Mouse (Mus musculus): ENCODE measurements around the gene Hunk.

The Hunk gene

GRCm38 (mm10) chr16:90394761-90395160, 8.9 kb downstream of the Hunk start:
- no peak for DNase-seq (ENCODE audit: low spot score)

GRCm38 (mm10) chr16:90395996-90396556, 10.3 kb downstream of the Hunk start:
- no peak for DNase-seq (ENCODE audit: low spot score)

GRCm38 (mm10) chr16:90396882-90397281, 11.1 kb downstream of the Hunk start:
- DNase-seq (ENCODE audit: low spot score), result no peak

GRCm38 (mm10) chr16:90400314-90400713, 14.5 kb downstream of the Hunk start:
- DNase-seq (ENCODE audit: low spot score), result peak; percentile 86

- peak; percentile 72 for DNase-seq (ENCODE audit: low spot score)
Observed at GRCm38 (mm10) chr16:90400906-90401666, 15.3 kb downstream of the Hunk start.

GRCm38 (mm10) chr16:90402292-90402691, 16.5 kb downstream of the Hunk start:
- DNase-seq (ENCODE audit: low spot score), result no peak

- DNase-seq (ENCODE audit: low spot score), result no peak
Observed at GRCm38 (mm10) chr16:90405195-90405594, 19.4 kb downstream of the Hunk start.

- DNase-seq (ENCODE audit: low spot score), result peak; percentile 59
Observed at GRCm38 (mm10) chr16:90405599-90405998, 19.8 kb downstream of the Hunk start.

- peak; percentile 82 for DNase-seq (ENCODE audit: low spot score)
Observed at GRCm38 (mm10) chr16:90407541-90408289, 21.9 kb downstream of the Hunk start.

- DNase-seq (ENCODE audit: low spot score), result no peak
Observed at GRCm38 (mm10) chr16:90412096-90413082, 26.6 kb downstream of the Hunk start.

- no peak for DNase-seq (ENCODE audit: low spot score)
Observed at GRCm38 (mm10) chr16:90416621-90417020, 30.8 kb downstream of the Hunk start.

GRCm38 (mm10) chr16:90418661-90419060, 32.8 kb downstream of the Hunk start:
- DNase-seq (ENCODE audit: low spot score), result peak; percentile 76

GRCm38 (mm10) chr16:90421145-90421544, 35.3 kb downstream of the Hunk start:
- DNase-seq (ENCODE audit: low spot score), result peak; percentile 41

- DNase-seq (ENCODE audit: low spot score), result no peak
Observed at GRCm38 (mm10) chr16:90421551-90421950, 35.7 kb downstream of the Hunk start.

- no peak for DNase-seq (ENCODE audit: low spot score)
Observed at GRCm38 (mm10) chr16:90422108-90422529, 36.3 kb downstream of the Hunk start.

GRCm38 (mm10) chr16:90423898-90424297, 38.1 kb downstream of the Hunk start:
- peak; percentile 56 for DNase-seq (ENCODE audit: low spot score)

- no peak for DNase-seq (ENCODE audit: low spot score)
Observed at GRCm38 (mm10) chr16:90424391-90424790, 38.6 kb downstream of the Hunk start.

GRCm38 (mm10) chr16:90426234-90426633, 40.4 kb downstream of the Hunk start:
- DNase-seq (ENCODE audit: low spot score), result no peak

- no peak for DNase-seq (ENCODE audit: low spot score)
Observed at GRCm38 (mm10) chr16:90427838-90428630, 42.2 kb downstream of the Hunk start.

GRCm38 (mm10) chr16:90433551-90433950, 47.7 kb downstream of the Hunk start:
- DNase-seq (ENCODE audit: low spot score), result no peak

- DNase-seq (ENCODE audit: low spot score), result no peak
Observed at GRCm38 (mm10) chr16:90435231-90435630, 49.4 kb downstream of the Hunk start.

Data from embryo, embryonic 10 days (tissue).